Mouse (Mus musculus): Measurements from ENCODE around the gene Atxn2.

Gene Atxn2

DNA sequence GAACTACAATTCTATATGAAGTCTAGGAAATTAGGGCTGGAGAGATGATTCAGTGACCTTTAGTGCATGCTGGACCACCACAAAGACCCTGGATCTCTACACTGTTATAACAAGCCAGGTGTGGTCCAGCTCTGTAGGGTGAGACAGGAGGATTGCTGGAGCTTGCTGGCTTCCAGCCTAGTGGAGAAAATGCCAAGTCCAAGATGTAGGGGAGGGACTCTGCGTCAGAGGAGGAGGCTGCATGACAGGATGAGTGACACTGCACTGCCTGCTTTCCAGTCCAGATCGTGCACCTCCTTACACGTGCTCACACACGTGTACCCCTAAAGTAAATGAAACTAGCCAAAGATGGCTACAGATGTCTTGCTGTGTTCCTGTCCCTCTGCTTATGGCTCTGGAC is 48.8 kb downstream of the Atxn2 start:
- in situ Hi-C loops (cut with MboI; ENCODE audit: unreplicated experiment in 2 of 2), result loop anchor here in 1 of 2 experiments (10.0 kb wide), 1 partner anchor 415 kb away; no protein-coding TSS in a partner anchor

DNA sequence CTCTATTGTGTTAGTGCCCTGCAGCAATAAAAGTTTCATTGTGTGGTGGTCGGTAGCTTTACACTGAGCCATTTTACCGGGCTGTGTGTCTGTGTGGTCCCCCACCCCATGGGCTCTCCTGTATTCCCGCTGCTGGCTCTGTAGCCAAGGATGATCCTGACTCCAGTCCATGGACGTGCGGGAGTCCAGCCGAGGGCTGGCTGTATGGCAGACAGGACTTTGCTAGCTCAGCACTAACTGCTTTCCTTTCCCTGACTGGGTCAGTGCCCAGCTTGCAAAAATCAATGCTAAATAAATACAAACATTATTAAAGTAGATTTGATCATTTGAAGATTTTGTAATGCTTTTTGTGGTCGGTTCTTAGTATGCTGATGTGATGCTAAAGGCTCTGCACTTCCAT is 50.3 kb downstream of the Atxn2 start:
- in situ Hi-C loops (cut with MboI; ENCODE audit: unreplicated experiment in 2 of 2), result loop anchor here in 1 of 2 experiments (10.0 kb wide), 1 partner anchor 417 kb away; no protein-coding TSS in a partner anchor

DNA sequence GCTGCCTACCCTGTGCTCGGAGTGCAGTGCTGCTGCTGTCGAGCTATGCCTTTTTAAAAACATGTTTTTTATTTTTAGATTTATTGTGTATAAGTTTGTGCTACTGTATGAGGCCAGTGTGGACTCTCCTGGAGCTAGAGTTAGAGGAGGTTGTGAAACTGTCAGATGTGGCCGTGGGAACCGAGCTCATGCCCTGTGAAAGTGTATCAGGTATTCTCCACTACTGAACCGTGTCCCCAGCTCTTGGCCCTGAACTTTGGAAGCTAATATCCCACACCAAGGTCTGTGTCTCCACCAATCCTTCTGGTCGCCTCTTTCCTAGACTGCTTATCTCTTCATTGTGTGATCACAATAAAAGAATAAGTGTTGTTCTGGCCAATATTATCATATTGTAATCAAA is 51.8 kb downstream of the Atxn2 start:
- in situ Hi-C loops (cut with MboI; ENCODE audit: unreplicated experiment in 2 of 2), result loop anchor here in 1 of 2 experiments (10.0 kb wide), 1 partner anchor 418 kb away; no protein-coding TSS in a partner anchor

DNA sequence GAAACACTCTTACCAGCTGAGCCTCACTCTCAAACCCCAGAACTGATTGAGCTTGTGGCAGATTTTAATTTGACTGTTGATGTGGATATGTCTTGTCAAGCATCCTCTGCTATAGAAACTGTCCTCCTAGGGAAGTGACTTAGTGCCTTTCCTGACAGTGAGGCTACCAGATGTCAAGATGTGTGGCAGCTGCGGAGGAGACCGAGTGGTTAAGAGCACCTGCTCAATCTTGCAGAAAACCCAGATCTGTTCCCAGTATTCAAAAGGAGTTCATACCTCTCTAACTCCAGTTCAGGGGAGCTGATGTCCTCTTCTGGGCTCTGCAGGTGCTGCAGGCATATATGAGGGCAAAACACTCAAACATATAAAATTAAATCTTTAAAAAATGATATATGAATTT is 53.9 kb downstream of the Atxn2 start:
- in situ Hi-C loops (cut with MboI; ENCODE audit: unreplicated experiment in 2 of 2), result loop anchor here in 1 of 2 experiments (10.0 kb wide), 1 partner anchor 420 kb away; no protein-coding TSS in a partner anchor

DNA sequence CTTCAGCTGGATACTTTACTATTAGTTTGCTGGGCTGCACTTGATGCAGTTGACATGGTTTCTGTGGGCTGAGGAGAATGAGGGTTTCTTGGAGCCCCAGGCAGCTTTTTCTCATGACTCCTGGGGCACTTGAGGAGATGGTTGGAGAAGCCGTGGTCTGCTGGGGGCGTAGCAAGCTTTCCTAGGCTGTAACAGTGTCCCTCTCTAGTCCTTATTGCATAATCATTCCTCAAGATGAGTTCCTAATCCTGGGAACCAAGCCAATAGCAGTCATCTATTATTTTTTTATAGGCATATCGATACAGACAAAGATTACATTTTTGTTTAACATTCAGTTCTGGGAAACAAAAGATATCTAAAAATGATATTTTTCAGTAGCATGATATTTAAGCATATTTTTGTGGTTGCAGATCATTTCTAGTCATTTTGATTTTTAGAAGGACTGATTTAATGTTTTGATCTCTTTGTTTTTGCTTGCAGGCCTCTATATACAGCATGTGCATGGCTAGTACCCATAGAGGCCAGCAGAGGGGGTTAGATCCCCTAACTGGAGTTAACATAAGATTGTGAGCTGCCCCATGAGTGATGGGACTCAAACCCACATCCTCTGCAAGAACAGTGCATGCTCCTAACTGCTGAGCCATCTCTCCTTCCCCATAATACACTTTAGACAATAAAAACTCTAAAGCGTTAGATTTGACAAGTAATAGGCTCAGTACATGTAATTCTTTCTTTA is 55.1 kb downstream of the Atxn2 start:
- in situ Hi-C loops (cut with MboI; ENCODE audit: unreplicated experiment in 2 of 2), result loop anchor here in 1 of 2 experiments (10.0 kb wide), 1 partner anchor 421 kb away; no protein-coding TSS in a partner anchor

DNA sequence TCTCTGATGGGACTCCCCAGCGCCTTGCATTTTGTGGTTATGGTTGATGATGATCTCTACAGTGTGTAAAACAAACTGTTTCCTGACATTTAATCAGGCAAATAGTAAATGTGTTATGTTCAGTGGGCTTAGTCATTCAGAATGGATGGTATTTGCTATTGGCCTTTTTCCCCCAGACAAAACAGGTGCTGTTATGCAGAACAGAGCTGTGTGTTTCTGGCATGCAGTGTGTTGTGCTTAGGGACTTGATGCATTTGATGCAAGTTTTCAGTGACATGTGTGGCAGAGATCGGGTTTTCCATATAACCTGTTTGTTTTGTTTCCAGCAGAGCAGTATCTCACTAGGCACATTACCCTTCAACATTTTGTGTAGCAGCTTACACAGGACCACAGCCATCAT is 56.4 kb downstream of the Atxn2 start:
- in situ Hi-C loops (cut with MboI; ENCODE audit: unreplicated experiment in 2 of 2), result loop anchor here in 1 of 2 experiments (10.0 kb wide), 1 partner anchor 423 kb away; no protein-coding TSS in a partner anchor

DNA sequence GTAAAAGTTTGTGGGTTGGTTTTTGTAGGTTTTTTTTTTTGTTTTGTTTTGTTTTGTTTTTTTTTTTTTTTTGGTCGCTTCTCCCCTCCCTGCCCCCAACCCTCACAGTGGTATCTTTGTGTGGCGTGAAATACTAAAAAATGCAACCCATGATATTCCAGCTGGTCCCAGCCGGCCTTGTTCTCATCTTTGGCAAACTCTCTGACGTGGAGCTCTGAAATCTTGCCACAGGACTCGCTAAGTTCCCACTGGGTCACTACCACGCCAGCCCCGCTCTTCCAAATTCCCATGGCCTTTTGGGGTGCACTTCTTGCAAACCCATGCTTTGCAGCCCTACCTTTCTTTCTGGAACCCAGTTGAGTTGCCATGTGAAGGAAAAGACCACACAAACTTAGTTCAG is 58.7 kb downstream of the Atxn2 start:
- in situ Hi-C loops (cut with MboI; ENCODE audit: unreplicated experiment in 2 of 2), result loop anchor here in 1 of 2 experiments (10.0 kb wide), 1 partner anchor 425 kb away; no protein-coding TSS in a partner anchor

DNA sequence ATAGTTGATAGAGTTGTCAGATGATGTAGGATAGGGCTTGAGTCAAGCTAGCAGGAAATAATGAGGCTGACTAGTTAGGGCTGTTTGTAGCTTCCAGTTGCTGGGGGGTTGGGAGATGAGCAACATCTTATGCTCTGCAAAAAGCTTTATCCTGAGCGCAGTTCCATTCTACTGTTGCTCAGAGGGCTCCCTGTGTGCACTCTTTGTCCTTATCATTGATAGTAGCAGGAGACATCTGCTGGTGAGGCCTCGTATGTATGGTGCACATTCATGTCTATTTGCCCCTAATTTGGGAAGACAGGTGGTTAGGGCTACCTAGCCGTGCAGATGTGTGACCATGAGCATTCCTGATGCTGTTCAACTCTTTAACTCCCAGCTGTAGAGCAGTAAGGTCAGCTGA is 60.5 kb downstream of the Atxn2 start:
- in situ Hi-C loops (cut with MboI; ENCODE audit: unreplicated experiment in 2 of 2), result no loop called here

DNA sequence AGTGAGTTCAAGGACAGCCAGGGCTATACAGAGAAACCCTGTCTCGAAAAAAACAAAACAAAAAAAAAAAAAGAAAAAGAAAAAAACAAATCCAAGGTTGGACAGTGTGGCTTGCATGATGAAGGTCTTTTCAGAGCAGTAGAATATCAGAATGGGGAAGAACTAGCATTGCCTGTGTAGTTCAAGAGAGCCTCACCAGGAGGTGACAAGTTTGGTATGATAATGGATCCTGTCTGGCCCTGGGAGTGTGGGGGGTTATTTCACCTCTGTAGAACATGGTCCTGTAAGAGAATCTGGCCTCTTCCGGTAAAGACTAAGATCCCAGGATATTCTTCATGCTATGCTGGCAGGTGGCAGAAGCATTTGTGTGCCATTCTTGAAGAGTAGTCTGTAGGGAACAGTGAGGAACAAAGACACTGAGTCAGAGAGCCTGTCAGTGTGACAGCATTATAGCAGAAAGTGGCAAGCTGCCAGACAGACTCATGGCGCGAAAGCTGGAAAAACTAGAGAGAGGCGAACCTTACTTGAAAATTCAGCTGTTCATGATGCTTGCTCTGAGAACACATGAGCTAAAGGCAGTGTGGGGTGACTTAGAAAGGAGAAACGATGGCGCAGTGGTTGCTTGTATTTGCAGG is 67.5 kb downstream of the Atxn2 start:
- in situ Hi-C loops (cut with MboI; ENCODE audit: unreplicated experiment in 2 of 2), result no loop called here

DNA sequence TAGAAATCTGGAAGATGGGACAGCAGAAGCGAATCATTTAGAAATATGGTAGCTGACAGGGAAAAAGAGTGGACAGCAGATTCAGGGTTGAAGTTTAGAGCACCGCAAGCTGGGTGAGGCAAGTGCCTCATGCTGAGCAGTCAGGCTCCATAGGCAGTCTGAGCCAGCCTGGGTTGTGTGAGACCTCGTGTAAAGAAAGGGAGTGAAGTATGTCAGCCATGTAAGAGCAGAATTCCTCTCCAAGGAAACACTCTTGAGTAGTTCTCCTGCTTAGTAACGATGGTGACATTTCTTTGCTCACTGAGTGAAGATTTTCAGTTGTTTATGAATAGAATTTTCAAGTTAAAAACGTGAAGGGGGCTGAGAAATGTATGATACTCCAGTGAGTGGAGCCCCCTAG is 69.0 kb downstream of the Atxn2 start:
- in situ Hi-C loops (cut with MboI; ENCODE audit: unreplicated experiment in 2 of 2), result no loop called here

DNA sequence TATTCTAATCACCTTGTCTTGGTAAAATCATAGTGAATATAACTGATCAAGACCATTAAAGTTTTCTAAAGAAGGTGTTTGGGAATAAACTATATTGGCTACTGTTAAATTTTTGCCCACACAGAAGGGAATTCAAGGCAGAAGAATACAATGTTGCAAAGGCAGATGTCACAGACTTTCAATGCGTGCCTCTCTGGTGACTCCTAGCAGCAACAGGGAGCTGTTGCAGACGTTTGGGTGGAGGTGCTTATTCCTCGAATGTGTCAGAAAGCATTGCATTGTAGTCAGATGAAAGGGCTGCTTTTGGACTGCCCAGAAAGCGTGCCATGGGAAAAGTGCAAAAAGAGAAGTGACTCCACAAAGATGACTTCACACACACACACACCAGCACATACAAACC is 71.3 kb downstream of the Atxn2 start:
- in situ Hi-C loops (cut with MboI; ENCODE audit: unreplicated experiment in 2 of 2), result no loop called here

DNA sequence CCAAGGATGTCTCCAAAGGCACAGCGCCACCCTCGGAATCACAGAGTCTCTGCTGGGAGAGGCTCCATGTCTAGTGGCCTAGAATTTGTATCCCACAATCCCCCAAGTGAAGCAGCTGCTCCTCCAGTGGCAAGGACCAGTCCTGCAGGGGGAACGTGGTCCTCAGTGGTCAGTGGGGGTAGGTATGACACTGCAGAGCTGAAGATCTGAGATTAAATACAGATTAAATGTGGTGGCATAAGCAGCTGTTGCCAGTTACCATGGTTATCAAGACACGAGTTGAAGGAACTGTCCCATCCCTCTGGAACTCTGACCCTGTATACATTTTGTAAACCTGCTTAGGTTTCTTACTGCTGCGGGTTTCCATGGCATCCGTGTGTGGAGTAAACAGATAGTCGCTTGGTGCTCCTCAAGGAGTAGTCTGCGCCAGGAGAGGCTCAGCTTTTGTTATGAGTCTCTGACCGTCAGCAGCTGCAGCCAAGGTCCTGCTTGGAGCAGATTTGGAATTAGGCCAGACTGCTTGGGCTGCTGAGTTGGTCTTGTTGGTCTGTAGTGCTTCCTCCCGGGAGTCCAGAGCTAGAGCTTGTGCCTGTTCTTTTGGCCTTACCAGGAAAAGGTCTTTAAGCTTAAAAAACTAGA is 72.8 kb downstream of the Atxn2 start:
- in situ Hi-C loops (cut with MboI; ENCODE audit: unreplicated experiment in 2 of 2), result no loop called here

DNA sequence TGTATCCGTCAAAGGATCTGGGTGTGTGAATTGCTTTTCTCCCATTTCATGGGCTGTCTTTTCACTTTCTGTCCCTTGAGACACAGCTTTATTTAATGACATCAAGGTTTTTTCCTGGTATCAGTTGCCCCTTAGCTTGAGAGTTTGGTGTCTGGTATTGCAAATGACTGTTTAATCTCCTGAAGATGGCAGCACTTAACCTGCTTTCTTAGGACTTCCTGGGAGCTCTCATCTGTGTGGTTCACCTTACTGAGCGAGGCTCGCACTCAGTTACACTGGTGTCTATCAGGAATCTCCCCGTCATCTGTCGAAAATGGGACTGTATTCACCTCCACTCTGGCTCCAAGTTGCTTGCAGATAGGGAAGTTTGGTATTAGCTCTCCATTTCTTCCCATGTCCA is 79.9 kb downstream of the Atxn2 start:
- in situ Hi-C loops (cut with MboI; ENCODE audit: unreplicated experiment in 2 of 2), result loop anchor here (10.0 kb wide), 3 partner anchors 54 to 284 kb away; partner anchors contain the start of gene Pheta1 (in 2 of the 2)

DNA sequence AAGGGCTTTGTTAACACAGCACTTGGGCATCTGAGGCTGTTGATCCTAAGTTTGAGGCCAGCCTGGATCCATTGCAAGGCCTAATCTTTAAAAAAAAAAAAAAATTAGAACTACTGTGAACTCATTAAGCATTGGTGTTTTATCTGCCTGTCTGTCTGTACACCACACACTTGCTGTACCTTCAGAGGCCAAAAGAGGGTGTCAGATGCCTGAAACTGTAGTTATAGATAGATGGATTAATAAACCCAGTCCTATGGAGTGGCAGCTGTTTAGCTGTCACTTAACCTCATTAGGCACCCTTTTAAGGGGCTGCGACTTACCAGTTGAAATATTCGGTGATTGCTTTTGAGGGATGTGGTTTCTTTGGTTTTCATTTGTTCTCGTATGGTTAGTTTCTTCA is 84.7 kb downstream of the Atxn2 start:
- in situ Hi-C loops (cut with MboI; ENCODE audit: unreplicated experiment in 2 of 2), result loop anchor here (10.0 kb wide), 3 partner anchors 49 to 279 kb away; partner anchors contain the start of gene Pheta1 (in 2 of the 2)

DNA sequence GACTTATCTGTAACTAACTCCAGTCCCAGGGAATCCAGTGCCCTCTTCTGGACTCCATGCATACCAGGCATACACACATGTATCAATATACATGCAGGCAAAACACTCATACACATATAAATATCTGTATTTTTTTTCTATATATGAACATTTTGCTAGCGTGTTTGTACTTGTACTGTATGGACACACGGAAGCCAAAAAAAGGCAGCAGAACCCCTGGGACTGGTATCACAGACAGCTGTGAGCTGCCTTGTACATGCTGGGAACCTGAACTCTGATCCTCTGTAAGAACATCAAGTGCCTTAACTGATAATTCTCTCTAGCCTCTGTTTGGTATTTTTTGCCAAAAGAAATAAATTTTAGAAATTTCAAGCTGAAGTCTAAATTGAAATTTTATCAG is 87.3 kb downstream of the Atxn2 start:
- in situ Hi-C loops (cut with MboI; ENCODE audit: unreplicated experiment in 2 of 2), result loop anchor here (10.0 kb wide), 3 partner anchors 46 to 276 kb away; partner anchors contain the start of gene Pheta1 (in 2 of the 2)

DNA sequence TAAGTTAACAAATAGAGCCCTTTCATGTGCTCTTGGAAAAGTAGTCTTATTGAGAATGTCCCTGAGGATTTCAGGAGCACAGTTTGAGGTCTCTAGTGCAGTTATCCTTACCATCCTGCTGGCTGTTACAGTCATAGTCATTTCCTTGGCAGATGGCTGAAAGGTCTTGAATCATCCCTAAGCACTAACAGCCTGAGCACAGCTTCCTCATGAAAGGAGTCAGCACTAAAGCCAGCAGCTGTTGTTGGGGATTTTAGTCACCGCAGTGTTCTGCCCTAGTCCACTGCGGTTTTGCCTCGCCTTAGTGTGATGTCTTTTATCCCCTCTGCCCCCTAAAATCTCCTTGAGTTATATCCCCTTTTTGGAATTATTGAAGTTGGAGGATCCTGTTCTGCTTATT is 96.0 kb downstream of the Atxn2 start:
- in situ Hi-C loops (cut with MboI; ENCODE audit: unreplicated experiment in 2 of 2), result no loop called here

DNA sequence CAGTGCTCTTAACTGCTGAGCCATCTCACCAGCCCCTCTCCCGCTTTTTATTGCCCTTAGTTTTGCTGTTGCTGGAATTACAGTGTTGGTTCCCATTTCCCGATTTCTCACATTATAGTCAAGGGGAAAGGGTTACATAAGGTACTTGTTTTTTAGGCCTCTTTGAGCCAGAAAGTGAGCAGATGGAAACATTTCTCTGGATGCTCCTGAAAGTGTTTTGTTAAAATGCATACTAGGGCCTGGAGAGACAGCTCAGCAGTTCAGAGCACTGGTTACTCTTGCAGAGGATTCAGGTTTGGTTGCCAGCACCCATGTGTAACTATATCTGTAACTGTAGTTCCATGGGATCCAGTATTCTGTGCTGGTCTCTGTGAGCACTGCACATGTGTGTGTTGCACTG is 97.1 kb downstream of the Atxn2 start:
- in situ Hi-C loops (cut with MboI; ENCODE audit: unreplicated experiment in 2 of 2), result no loop called here

DNA sequence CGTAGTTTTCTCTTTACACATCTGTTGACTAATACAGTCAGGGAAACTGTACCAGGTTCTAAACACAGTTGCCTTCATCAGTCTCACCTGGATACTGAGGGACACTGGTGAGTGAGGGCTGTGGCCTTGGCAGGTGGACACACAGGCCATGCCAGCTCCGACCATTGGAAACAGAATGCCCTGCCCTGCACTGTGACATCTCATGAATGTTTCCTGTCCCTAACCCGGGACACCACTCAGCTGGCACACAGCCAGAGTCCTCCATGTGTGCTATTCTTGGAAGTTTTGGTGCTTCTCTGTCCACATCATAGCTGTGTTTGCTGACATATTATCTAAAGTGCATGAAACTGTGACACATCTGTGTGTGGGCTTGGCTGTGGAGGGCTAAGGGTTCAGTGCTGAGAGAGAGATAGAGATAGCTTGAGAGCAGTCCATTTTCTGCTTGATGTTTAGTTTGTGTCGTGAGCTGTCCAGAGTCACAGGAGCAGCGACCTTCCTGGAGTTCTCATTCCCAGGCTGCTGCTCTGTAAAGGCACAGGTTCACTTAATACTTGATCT is 98.6 kb downstream of the Atxn2 start:
- in situ Hi-C loops (cut with MboI; ENCODE audit: unreplicated experiment in 2 of 2), result loop anchor here (5.0 kb wide), 2 partner anchors 38 to 68 kb away; partner anchors contain the start of gene Pheta1 (in 2 of the 2)

DNA sequence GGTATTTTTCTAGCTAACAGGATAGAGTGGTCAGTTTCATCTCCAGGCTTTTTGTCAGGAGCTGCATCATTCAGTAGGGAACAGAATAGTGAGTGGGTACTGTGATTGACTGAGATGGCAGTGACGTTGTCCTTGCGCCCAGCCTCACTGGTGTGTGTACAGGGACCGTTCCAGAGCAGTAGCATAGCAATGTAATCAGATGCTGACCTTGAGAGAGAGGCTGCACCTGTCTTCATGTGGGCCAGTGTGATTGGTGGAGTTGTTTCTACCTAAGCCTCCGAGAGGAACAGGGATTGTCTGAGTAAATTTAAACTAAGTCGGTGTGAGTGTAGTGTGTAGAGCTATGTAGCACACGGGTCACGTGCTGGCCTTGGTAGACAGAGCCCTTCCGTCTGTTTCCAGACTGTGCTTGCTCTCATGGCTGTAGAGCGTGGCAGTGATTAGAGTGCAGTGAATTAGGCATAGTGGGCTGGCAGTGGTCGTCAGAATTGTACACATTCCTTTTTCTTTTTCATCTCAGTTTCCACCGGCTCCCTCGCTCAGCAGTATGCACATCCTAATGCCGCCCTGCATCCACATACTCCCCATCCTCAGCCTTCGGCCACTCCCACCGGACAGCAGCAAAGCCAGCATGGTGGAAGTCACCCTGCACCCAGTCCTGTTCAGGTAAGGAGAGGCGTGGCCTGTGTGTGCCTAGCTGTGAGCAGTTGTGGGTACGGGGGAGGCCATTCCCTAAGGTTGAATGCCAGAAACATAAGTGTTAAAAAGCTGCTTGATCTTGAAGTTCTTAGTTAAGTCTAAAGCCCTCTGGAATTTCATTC is 99.4 kb downstream of the Atxn2 start:
- in situ Hi-C loops (cut with MboI; ENCODE audit: unreplicated experiment in 2 of 2), result loop anchor here (5.0 kb wide), 2 partner anchors 37 to 67 kb away; partner anchors contain the start of gene Pheta1 (in 2 of the 2)
